Mouse (Mus musculus): ENCODE measurements around the gene Rbbp4.

DNA sequence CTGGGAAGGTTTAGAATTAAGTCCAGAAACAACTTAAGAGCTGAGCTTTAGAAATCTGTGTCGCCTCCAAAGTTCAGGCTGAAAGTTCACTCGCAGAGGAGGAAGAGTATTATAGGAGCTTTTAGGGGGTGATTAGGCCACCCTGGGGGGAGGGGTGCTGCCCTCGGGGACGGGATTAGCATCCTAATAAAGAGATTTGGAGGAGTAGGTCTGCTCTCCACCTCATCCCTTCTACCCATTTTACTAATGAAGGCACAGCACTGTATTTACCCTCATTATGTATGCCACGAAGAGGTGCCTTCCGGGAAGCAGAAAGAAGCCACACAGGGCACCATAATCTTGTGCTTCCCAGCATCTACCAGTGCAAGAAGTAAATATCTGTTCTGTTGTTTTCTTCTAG, 39.8 kb upstream of the Rbbp4 start:
- no peak for TF ChIP-seq CTCF (IDR thresholded peaks at IDR 0.05; ENCODE audit: low read depth)
- TF ChIP-seq EP300 (optimal IDR thresholded peaks at IDR 0.05), result no peak
